ENCODE assay signal across 28 mouse cellular contexts in genomic region chr7:66416829-66417228, GRCm38 (mm10). TPM values are rescaled to one million over a fixed set of nuclear protein-coding genes. Genes with fewer than 3 reads are reported as not detected.
DNase-seq lines count a peak whose midpoint lies in the region; ATAC-seq and TF ChIP-seq lines count a peak whose summit lies in the region.
"Had no signal": no experiment of that assay in that cellular context is flagged by ENCODE, and none has a peak within 500 bp of the region (broad histone marks: within the 10 kb centered on the region; RNA-seq: fewer than 3 reads in every experiment).

No protein-coding gene starts in this region.

- H3K4me3 ChIP-seq in embryonic facial prominence, embryonic 14.5 days (ENCODE audit: low read depth, low read length), result no peak overlapping the region
- H3K4me3 ChIP-seq in embryonic facial prominence, embryonic 10.5 days, result no peak overlapping the region
- no peak overlapping the region for H3K4me3 ChIP-seq in thymus, adult 2 months (ENCODE audit: control insufficient read depth, insufficient read depth, low read length)
- H3K4me3 ChIP-seq: embryonic facial prominence, embryonic 13.5 days; forebrain, embryonic 13.5 days; heart, embryonic 10.5 days; hindbrain, embryonic 13.5 days had no signal

- no peak for TF ChIP-seq POLR2A in thymus, adult 2 months (IDR thresholded peaks at IDR 0.05; ENCODE audit: control insufficient read depth, extremely low read depth, insufficient read depth, low read length, poor library complexity)

- WGBS in embryonic facial prominence, embryonic 14.5 days, result 61% methylated on average over 4 of the region's 4 CpGs
- 85% methylated on average over 4 of the region's 4 CpGs for WGBS in embryonic facial prominence, embryonic 10.5 days
- WGBS in thymus, adult 2 months, result 14% methylated on average over 4 of the region's 4 CpGs

- no peaks in the 10 kb centered on the region for H3K27me3 ChIP-seq in embryonic facial prominence, embryonic 14.5 days (replicated peaks; ENCODE audit: control insufficient read depth, insufficient read depth, low read length)
- peaks cover 29% of the 10 kb centered on the region for H3K27me3 ChIP-seq in embryonic facial prominence, embryonic 10.5 days (replicated peaks; ENCODE audit: low read depth, poor library complexity, severe bottlenecking)
- no peaks in the 10 kb centered on the region; the same call in 1 of the 2 replicates for H3K27me3 ChIP-seq in thymus, adult 2 months (ENCODE audit: control insufficient read depth, insufficient read depth, low read length)

- DNase-seq in embryonic facial prominence, embryonic 14.5 days (ENCODE audit: low spot score), result no peak
- DNase-seq in embryonic facial prominence, embryonic 10.5 days (ENCODE audit: low spot score), result no peak
- peak; percentile 93 for DNase-seq in heart, adult 11 months
- no peak for DNase-seq in heart, postnatal 4 days
- peak; percentile 9 for DNase-seq in lung, postnatal 10 days
- DNase-seq in lung, postnatal 14 days, result no peak
- DNase-seq in thymus, postnatal 4 days, result peak; percentile 18
- no peak for DNase-seq in thymus, adult 2 months
- DNase-seq: adrenal gland, postnatal 14 days; B cell, adult 2 months; cerebellum, adult 11-12 months; cerebellum, adult 9-10 months; cerebellum, postnatal 25 days; forebrain, postnatal 0 days; gastrocnemius, postnatal 14 days; heart, postnatal 10 days had no signal

- H3K9me3 ChIP-seq in embryonic facial prominence, embryonic 14.5 days (ENCODE audit: control insufficient read depth, low read length), result no peaks in the 10 kb centered on the region
- H3K9me3 ChIP-seq in embryonic facial prominence, embryonic 10.5 days, result no peaks in the 10 kb centered on the region
- H3K9me3 ChIP-seq: embryonic facial prominence, embryonic 13.5 days; forebrain, embryonic 13.5 days; G1E; heart, embryonic 10.5 days; hindbrain, embryonic 13.5 days had no signal

- H3K36me3 ChIP-seq in embryonic facial prominence, embryonic 14.5 days (ENCODE audit: control insufficient read depth, insufficient read depth, low read length), result no peaks in the 10 kb centered on the region
- H3K36me3 ChIP-seq in embryonic facial prominence, embryonic 10.5 days (replicated peaks), result no peaks in the 10 kb centered on the region
- no peaks in the 10 kb centered on the region for H3K36me3 ChIP-seq in thymus, adult 2 months (ENCODE audit: control insufficient read depth, insufficient read depth, low read length)
- H3K36me3 ChIP-seq: embryonic facial prominence, embryonic 13.5 days; G1E; heart, embryonic 10.5 days; hindbrain, embryonic 13.5 days had no signal

- no peaks in the 10 kb centered on the region for H3K4me1 ChIP-seq in embryonic facial prominence, embryonic 14.5 days (ENCODE audit: control insufficient read depth, insufficient read depth, low read length)
- H3K4me1 ChIP-seq in embryonic facial prominence, embryonic 10.5 days, result peaks cover 10% of the 10 kb centered on the region
- no peaks in the 10 kb centered on the region for H3K4me1 ChIP-seq in thymus, adult 2 months (replicated peaks; ENCODE audit: control insufficient read depth, insufficient read depth, low read length)
- H3K4me1 ChIP-seq: forebrain, embryonic 13.5 days had no signal

- no peak overlapping the region for H3K9ac ChIP-seq in embryonic facial prominence, embryonic 14.5 days (ENCODE audit: low read depth, low read length)
- H3K9ac ChIP-seq: embryonic facial prominence, embryonic 13.5 days; forebrain, embryonic 13.5 days; forebrain, postnatal 0 days; hindbrain, embryonic 13.5 days had no signal

- H3K27ac ChIP-seq in embryonic facial prominence, embryonic 14.5 days (replicated peaks; ENCODE audit: low read depth, low read length), result no peak overlapping the region
- H3K27ac ChIP-seq in embryonic facial prominence, embryonic 10.5 days (replicated peaks), result no peak overlapping the region
- no peak overlapping the region for H3K27ac ChIP-seq in thymus, adult 2 months (ENCODE audit: control insufficient read depth, insufficient read depth, low read length)
- H3K27ac ChIP-seq: embryonic facial prominence, embryonic 13.5 days; forebrain, embryonic 13.5 days; heart, embryonic 10.5 days; hindbrain, embryonic 13.5 days; hindbrain, postnatal 0 days had no signal

- TF ChIP-seq CTCF in thymus, adult 2 months (IDR thresholded peaks at IDR 0.05; ENCODE audit: borderline replicate concordance, control insufficient read depth, extremely low read depth, insufficient read depth, low read length, poor library complexity), result no peak

- no peak overlapping the region for H3K4me2 ChIP-seq in embryonic facial prominence, embryonic 14.5 days (ENCODE audit: low read depth, low read length)
- H3K4me2 ChIP-seq: embryonic facial prominence, embryonic 13.5 days; forebrain, embryonic 13.5 days; hindbrain, embryonic 13.5 days had no signal

- peak; percentile 26; the same call in 1 of the 2 replicates for ATAC-seq in embryonic facial prominence, embryonic 14.5 days (ENCODE audit: low read depth)
- ATAC-seq: CD4-positive, CD25-positive, alpha-beta regulatory T cell, adult 4 months; forebrain, embryonic 13.5 days; forebrain, postnatal 0 days; hindbrain, postnatal 0 days had no signal

RNA-seq across cellular contexts. Expression of gene Aldh1a3, which starts 10.5 kb away (rescaled TPM):
- polyA plus RNA-seq in embryonic facial prominence, embryonic 14.5 days (2014; fragmentation: Nextera tagmentation; extraction: Ambion mirVana), result 29.6 and 30.1 TPM in 2 replicates
- 39.7 and 47.1 TPM in 2 replicates for polyA plus RNA-seq in embryonic facial prominence, embryonic 10.5 days (2016; fragmentation: Nextera tagmentation; extraction: Ambion mirVana)
- 1 to 10 TPM; 1.8 to 1.9 TPM for total RNA-seq in heart, postnatal 4 days (2021)
- 1.5 and 1.8 TPM in 2 replicates for polyA plus RNA-seq in thymus, adult 2 months (2012; rRNA removed)
- total RNA-seq: hematopoietic stem cell, adult 5-6 weeks had no signal
- polyA plus RNA-seq: G1E had no signal

RNA-seq across cellular contexts. Expression of gene Lrrk1, which starts 28.7 kb away (rescaled TPM):
- 11.9 and 12.5 TPM in 2 replicates for polyA plus RNA-seq in embryonic facial prominence, embryonic 14.5 days (2014; fragmentation: Nextera tagmentation; extraction: Ambion mirVana)
- polyA plus RNA-seq in embryonic facial prominence, embryonic 10.5 days (2016; fragmentation: Nextera tagmentation; extraction: Ambion mirVana), result 8.5 and 8.7 TPM in 2 replicates
- total RNA-seq in heart, postnatal 4 days (2021), result 10 to 100 TPM; 11.9 to 14.0 TPM
- 24.0 and 29.9 TPM in 2 replicates for polyA plus RNA-seq in thymus, adult 2 months (2012; rRNA removed)
- polyA plus RNA-seq: G1E had no signal

RNA-seq across cellular contexts. Expression of gene Gm10974, which starts 51.1 kb away (rescaled TPM):
- not detected in 2 replicates for polyA plus RNA-seq in embryonic facial prominence, embryonic 14.5 days (2014; fragmentation: Nextera tagmentation; extraction: Ambion mirVana)
- not detected in 2 replicates for polyA plus RNA-seq in embryonic facial prominence, embryonic 10.5 days (2016; fragmentation: Nextera tagmentation; extraction: Ambion mirVana)
- total RNA-seq in heart, postnatal 4 days (2021), result not detected
- not detected in 2 replicates for polyA plus RNA-seq in thymus, adult 2 months (2012; rRNA removed)
- total RNA-seq: adrenal gland, adult 18-20 months; adrenal gland, postnatal 14 days; forebrain, postnatal 0 days; G1E; gastrocnemius, postnatal 14 days; heart, adult 18-20 months; heart, postnatal 10 days; hematopoietic stem cell, adult 5-6 weeks; hindbrain, postnatal 0 days had no signal
- polyA plus RNA-seq: CD4-positive, CD25-positive, alpha-beta regulatory T cell, adult 4 months; cortical plate, adult 2 months; embryonic facial prominence, embryonic 13.5 days; forebrain, embryonic 13.5 days; forebrain, postnatal 0 days; G1E; heart, embryonic 10.5 days; heart, embryonic 14.5 days; hindbrain, embryonic 13.5 days; hindbrain, postnatal 0 days had no signal

Comparison
In these comparisons a context has a peak if more than half of its experiments do, and no peak if none do; other contexts are left out.
1. DNase-seq: peak in heart, adult 11 months (single experiment), lung, postnatal 10 days (single experiment) and thymus, postnatal 4 days (single experiment); none in embryonic facial prominence, embryonic 14.5 days (single experiment), embryonic facial prominence, embryonic 10.5 days (single experiment), heart, postnatal 4 days (single experiment), lung, postnatal 14 days (single experiment) and thymus, adult 2 months (single experiment).
2. RNA of gene Aldh1a3, which starts 10.5 kb away (polyA plus RNA-seq): 39.7 to 47.1 TPM in embryonic facial prominence, embryonic 10.5 days and 29.6 to 30.1 TPM in embryonic facial prominence, embryonic 14.5 days; 1.5 to 1.8 TPM in thymus, adult 2 months; every median in the first group is over 10 times any median in the second.